Mouse (Mus musculus) liver (tissue): ENCODE data around the gene St6galnac1.

ENCODE experiments used
- DNase-seq: peaks from one replicate; pipeline ENCODE4 v3.0.0-alpha.2; 2020; ENCODE audit warnings: mixed read lengths

Gene St6galnac1

GRCm38 (mm10) chr11:116725031-116725948, 50.0 kb downstream of the St6galnac1 start:
- no peak for DNase-seq

DNA sequence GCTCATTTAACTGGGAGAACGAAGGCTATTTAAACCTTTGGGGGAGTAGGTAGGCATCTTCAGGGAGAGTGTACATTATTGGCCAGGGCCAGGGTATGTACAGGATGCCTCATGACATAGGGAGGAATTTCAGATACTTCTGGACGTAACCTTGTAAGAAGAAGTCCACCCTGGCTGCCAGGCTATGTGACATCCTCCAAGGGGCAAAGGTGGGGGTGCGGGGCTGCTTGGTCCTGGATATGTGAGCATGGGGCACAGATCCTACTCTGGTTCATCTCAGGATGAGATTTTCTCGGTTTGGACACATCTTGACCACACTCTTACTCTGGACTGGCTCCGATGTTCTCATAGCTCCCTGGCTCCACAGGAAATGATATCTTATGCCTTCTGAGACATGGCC, 52.2 kb downstream of the St6galnac1 start:
- no peak for DNase-seq

DNA sequence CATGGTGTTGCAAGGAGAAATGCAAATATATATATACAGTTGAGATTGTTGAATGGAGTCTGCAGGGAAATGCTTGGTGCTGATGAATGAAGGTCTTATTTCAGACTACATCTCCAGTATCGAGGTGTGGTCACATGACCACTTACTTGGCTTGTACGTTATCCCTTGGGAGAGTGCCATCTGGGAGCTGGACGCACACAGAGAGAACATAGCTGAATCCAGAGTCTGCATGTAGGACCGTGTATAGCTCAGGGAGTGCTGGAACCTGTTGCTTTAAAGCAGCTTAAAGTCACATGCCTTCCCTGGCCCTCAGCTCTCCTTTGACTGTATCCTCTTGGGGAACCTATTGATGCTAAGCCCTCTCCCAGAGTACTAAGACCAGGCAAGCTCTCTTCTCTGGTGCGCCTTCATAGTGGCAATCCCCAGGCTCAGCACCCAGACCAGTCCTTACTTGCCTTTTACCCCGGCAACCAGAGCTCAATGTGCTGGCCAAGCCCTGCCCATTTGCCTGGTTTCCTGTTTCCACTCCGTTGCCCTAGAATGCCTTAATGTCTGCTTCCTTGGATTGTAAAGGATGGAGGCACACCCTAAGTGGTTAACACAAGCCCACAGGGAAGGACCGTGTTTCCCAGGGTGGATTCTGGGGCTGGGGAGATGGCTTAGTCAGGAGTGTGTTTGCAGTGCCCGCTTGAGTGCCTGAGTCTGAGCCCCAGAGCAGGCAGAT, 53.6 kb downstream of the St6galnac1 start:
- no peak for DNase-seq

DNA sequence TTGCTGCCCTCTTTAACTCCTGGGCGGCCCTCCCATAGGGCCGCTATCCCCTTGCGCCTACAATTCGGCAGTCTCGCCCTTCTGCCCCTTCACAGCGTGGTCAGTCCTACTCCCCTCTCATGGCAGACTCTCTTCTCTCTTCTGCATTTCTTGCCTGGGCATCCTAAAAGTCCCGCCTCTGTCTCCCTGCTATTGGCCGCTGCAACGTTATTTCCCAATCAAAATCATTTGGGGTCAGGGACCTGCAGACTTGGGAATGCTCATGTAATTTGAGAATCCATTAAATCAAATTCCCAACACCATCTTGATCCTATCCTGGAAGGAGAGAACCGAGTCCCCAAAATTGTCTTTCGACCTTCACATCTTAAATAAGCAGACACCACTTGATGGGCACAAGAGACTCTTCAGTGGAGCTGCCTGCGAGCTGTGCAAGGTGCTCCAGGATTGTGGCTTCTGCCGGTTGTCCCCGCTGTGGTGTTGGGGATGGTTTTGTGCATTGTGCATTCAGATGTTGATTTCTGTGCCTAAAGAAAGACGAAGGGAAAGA, 54.9 kb downstream of the St6galnac1 start:
- no peak for DNase-seq
